Mouse (Mus musculus) cerebellum, postnatal 36 days (tissue): ENCODE measurements around the gene Scn7a.

Source experiments
- DNase-seq, 2 experiments: peaks; one replicate each; pipeline ENCODE4 v3.0.0; 2021 to 2022; ENCODE audit warnings: mixed read lengths in 2 of 2

Gene Scn7a

GRCm38 (mm10) chr2:66784765-66785164 is at the start of gene Scn7a:
TSS of gene Scn7a (minus strand) at chr2:66784914.
- no peak for DNase-seq

DNA sequence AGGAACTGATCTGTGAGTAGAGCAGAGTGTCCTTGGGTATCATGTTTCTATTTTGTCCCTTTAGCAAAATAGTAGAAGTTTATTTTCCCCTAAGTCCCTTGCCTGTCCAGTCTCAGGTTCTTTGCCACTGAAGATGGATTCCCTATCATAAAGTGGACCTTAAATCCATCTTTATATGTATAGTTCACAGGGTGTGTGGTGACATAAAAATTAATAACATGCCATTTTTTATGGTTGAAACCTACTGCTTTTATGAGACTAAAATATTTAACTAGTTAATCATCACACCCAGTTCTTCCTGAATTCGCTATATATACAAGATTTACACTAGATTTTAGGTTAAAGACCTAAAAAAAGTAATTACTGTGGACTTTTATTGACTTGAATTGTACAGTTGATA is 43.0 kb upstream of the Scn7a start:
- DNase-seq, result no peak

DNA sequence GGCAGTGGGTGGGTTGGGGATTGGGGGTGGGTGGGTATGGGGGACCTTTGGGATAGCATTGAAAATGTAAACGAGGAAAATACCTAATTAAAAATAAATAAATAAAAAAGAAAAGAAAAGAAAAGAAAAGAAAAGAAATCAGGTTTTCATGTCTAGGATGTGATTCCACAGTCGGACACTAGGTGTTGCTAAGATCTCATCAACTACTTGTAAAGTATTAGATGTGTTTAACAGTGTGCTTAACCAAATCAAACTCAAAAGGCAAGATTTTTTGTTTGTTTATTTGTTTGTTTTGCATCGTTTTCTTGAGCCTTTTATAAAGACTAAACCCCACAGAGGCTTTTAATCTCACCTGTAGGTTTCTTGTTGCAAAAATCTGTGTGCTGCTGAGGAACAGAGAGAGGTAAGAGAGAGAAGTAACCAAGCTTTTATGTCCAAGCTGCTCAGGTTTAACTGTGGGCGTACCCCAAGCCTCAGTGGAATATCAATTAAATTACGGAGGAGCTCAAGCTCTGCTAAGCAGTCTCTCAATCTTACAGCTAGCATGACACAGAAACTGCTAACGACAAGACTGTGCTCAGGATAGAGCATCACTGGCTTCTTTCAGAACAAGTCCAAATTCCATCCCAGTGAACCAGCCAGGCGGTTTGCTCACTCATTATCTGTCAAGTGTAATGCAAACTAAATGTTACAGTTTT is 35.3 kb upstream of the Scn7a start:
- no peak for DNase-seq

DNA sequence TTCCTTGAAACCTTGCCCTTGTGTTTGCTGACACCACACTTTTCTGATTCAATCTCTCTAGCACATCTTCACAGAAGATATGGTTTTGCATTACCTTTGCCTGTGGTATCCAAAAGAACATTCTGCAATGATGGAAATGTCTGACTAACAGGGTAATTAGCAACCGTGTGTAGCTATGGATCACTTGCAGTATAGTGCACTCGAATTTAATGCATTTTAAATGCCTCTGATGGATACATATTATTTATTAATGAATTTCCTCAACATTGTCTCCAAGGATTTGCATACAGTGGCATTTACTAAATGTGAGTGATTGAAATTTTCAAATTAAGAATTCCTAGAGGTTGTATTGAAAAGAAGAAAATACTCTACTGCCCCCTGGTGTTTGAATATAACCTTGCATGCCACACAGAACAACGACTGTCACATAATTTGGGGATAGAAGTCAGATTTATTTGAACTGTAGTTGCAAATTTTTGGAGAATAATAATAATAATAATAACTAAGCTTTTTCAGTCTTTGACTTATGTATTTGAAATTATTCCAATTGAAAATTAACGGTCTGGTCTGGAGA is 15.0 kb upstream of the Scn7a start:
- DNase-seq, result peak in 1 of 2 experiments; percentile 9

GRCm38 (mm10) chr2:66797493-66797892 is 12.8 kb upstream of the Scn7a start:
- DNase-seq, result no peak

DNA sequence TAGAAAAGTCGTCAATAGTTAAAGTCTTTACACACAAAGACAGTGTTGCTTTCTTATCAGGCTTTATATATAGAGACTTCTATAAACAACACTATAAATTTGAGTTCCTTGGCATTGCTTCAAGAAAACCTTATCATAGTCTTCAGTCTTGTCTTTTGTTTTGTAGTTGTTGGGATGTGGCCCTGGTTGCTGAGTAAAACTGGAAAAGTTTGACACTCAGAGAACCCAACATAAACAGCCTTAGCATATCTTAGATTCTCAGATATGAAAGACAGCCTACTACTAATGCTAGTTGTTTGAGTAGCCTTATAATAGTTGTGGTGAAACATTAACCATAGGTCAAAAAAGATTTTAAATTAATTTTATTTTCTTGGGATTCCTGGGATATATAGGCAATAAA is 6.9 kb upstream of the Scn7a start:
- no peak for DNase-seq

DNA sequence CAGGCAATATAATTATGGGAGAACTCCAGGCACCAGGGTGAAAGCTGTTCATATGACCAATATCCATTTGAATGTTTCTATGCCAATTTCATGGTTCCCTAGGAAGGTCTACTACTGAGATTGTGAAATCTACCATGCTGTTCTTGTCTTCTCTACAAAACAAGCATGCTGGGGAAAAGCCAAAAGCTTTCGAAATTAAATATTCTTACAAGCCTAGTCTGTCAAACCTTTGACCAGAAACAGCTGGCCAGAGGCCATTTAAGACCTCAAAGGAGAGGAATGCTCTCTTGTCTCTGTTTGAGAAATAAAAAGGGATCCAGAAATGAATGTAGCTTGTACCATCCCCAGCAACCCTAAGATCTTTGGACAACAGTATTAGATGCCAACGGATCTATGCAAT is 3.8 kb downstream of the Scn7a start:
- DNase-seq, result no peak

DNA sequence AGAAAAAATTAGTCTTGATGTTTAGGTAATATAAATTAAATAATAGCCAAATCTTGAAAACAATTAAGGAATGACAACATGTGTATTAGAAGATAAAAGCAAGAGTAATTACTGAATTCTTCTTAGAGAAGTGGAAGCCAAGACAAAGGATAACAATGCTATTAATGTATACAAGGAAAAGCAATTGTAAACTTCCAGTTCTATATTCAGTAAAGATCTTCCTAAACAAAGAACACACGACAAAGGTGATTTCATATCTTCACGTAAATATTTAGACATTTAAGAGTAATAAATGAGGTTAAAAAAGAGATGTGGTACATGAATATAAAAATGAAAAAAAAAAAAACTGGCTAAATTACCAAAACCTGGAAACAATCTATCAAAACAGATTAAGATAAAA is 16.7 kb downstream of the Scn7a start:
- DNase-seq, result no peak

DNA sequence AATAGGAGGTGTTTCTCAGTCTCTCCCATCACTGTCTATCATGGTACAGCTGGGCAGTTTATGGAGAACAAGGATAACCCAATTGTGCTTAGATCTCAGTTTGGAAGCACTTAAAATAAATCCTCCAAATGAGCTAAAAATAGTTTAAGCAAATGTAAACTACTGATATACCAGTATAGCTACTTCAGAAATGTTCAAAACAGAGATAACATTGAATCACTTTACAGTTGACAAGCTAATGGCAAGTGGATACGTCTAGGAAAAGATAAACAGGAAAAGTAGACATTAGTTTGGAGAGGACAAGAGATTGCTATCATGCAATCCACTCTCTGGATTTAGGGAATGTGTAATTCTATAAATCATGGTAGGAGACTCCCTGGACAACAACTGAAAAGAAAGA is 19.5 kb downstream of the Scn7a start:
- DNase-seq, result no peak

DNA sequence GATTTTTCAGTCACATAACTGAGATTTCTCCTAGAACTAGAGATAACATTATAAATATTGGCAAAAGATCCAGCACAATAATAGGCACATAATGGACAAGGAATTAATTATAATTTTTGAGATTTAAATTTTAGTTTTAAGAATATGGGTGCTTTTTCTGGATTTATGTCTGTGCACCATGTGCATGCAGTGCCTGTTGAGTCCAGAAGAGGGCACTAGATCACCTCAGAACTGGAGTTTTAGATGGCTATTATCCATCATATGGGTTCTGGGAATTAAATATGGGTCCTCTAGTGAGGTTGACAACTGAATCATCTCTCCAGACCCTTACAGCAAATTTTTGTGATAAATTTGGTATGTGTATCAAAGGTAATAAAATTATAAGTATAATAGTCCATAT is 21.8 kb downstream of the Scn7a start:
- DNase-seq, result no peak

GRCm38 (mm10) chr2:66728002-66728401 is 56.7 kb downstream of the Scn7a start:
- DNase-seq, result no peak

DNA sequence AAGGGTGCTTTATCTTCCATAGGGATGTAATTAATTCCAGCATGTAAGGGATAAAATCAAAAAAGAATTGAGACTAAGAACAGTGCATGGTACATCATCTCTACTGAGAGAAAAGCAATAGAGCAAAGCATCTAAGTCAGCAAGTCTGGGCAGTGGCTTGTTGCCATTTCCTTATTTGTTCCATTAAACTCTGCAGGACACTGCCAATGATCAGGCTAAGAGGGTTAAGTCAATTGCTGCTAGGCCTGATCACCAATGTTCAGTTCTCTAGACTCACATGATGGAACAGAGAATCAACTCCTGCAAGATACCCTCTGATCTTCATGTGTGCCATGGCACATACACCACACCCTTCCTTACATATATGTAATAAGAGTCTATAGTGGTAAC is 57.1 kb downstream of the Scn7a start:
- peak; percentile 2 to 20 for DNase-seq

DNA sequence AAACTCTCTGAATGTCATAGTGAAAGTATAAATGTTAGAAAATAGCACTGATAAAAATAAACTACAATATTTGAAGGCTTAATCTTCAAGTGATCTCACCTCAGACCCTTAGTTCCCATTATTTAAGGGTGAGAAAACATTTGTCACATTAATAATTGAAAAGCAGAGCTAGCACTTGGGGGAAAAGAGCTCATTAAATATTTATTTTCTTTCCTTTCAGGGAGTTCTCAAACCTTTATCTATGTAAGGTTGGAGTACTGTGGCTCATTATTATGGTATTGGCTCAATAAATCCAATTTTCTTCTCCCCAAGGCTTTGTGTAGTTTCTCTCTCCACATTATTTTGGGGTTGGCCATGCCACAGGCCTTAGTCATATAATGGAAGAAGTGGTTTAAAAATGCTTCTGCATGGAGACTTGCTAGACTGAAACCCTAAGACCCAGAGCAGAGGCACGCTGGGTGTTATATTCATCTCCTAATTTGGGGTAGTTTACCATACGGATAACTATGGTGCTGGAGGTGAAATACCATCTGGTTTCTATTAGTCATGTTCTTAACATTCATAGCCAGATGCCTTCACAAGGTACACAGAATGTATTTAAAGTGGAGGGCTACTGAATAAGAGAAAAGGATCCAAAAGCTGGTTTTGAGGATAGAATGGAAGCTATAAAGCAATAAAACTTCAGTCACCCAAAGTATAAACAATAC is 57.7 kb downstream of the Scn7a start:
- no peak for DNase-seq

DNA sequence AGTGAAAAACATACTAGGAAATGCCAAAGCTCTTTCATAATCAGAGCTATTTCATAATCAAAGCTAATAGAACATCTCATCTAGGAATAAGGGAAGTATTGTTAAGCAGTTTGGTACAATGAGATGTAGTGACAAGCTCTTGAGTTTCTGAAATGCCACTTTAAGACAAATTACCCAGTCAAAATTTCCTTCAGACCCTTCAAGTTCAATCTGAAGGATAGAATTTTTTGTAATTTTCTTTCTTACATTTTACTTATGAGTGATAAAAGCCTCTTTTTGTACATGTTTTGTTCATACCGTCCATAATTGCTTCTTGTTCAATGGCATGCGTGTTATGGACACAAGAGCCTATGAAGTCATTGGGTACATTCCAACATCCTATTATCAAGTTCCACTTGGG is 72.6 kb downstream of the Scn7a start:
- DNase-seq, result no peak

GRCm38 (mm10) chr2:66692300-66692699 is 92.4 kb downstream of the Scn7a start:
- DNase-seq, result no peak

GRCm38 (mm10) chr2:66661988-66662387 is 122.7 kb downstream of the Scn7a start:
- DNase-seq, result no peak

- no peak for DNase-seq
Measured at GRCm38 (mm10) chr2:66656430-66656829, 128.3 kb downstream of the Scn7a start.

- DNase-seq, result no peak
Measured at GRCm38 (mm10) chr2:66655431-66655830, 129.3 kb downstream of the Scn7a start.

GRCm38 (mm10) chr2:66644384-66644783 is 140.3 kb downstream of the Scn7a start:
- DNase-seq, result peak in 1 of 2 experiments; percentile 23

DNA sequence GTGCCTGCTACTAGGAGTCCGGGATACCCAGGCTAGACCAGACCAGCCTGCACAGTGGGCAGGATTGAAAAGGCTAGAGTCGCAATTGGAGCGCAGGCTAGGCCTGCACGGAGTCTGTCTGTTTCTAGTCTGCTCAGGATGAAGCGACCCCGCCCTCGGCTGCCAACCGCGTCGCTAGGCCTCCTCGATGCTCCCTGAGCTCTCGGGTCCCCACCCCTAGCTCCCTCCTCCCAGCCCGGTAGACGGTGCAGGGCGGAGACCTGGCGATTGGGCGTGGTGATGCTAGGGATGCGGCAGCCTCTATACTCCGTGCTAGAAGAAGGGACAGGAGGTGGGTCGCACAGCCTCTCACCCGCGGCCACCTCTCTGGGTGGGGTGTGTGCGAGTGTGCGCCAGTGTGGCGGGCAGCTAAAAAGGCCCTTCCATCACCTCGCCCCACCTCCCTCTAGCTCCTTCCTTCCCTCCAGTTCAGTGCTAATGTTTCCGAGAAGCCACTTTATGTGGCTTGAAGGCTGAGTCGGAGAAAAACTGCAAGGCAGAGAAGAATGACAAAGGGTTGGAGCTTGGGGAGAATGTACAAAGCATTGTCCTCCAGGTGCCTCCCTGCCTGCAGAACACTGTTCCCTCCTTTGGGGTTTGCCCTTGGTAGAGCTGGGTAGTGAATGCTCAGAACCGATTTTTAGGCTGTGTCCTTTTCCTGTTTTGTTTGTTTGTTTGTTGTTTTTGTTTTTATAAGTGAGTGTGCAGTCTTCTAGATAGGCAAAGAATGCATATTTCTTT is 149.9 kb downstream of the Scn7a start, which contains the start of gene Scn9a:
Gene Scn9a, minus strand, starts transcription at position 383 of the 780 bp plus-strand sequence.
- DNase-seq, result peak; percentile 17 to 32

DNA sequence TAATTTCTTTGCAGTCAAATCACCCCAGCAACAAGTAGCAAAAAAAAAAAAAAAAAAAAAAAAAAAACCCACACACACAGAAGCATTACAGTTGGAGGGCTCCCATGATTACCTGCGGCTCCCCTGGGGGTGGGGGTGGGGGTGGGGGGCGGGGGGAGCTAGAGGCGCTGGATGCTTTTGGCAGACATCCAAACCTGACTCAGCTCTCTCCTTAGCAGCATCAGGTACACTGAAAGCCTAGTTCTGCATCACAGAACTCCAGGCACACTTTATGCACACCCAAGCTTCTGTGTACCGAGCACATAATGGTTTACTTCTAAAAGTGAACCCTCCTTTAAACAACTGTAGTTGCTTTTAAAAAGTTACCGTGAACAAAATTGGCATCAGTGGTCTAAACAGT is 152.0 kb downstream of the Scn7a start:
- DNase-seq, result no peak
